Mouse (Mus musculus): Measurements from ENCODE around the gene Pafah1b3. TPM values are rescaled to one million over a fixed set of nuclear protein-coding genes. Genes with fewer than 3 reads are reported as not detected.

The Pafah1b3 gene
- total RNA-seq, 4 experiments from 2014 or later, result 29.5 to 38.7 (median 32.2) TPM

- no peak for DNase-seq (ENCODE audit: low spot score in 2 of 2)
Measured at GRCm38 (mm10) chr7:25305956-25306613, 8.3 kb upstream of the Pafah1b3 start, which contains the start of gene Tmem145. Tmem145 (plus strand) TSS chr7:25306106.

GRCm38 (mm10) chr7:25305481-25305880 is 7.7 kb upstream of the Pafah1b3 start:
- DNase-seq (ENCODE audit: low spot score in 2 of 2), result no peak

GRCm38 (mm10) chr7:25303685-25304006 is 5.9 kb upstream of the Pafah1b3 start:
- no peak for DNase-seq (ENCODE audit: low spot score in 2 of 2)

- DNase-seq (ENCODE audit: low spot score in 2 of 2), result no peak
Measured at GRCm38 (mm10) chr7:25303003-25303684, 5.4 kb upstream of the Pafah1b3 start.

GRCm38 (mm10) chr7:25301063-25301462 is 3.3 kb upstream of the Pafah1b3 start, which contains the start of gene Prr19:
Prr19 (plus strand) TSS chr7:25301411.
- DNase-seq (ENCODE audit: low spot score in 2 of 2), result no peak

GRCm38 (mm10) chr7:25296945-25297453 is 787 bp downstream of the Pafah1b3 start:
- DNase-seq (ENCODE audit: low spot score in 2 of 2), result peak in 1 of 2 experiments; percentile 8

GRCm38 (mm10) chr7:25294960-25295722 is 2.6 kb downstream of the Pafah1b3 start:
- DNase-seq (ENCODE audit: low spot score in 2 of 2), result no peak

- no peak for DNase-seq (ENCODE audit: low spot score in 2 of 2)
Measured at GRCm38 (mm10) chr7:25294495-25294894, 3.3 kb downstream of the Pafah1b3 start.

GRCm38 (mm10) chr7:25293191-25293739 is 4.5 kb downstream of the Pafah1b3 start:
- no peak for DNase-seq (ENCODE audit: low spot score in 2 of 2)

- no peak for DNase-seq (ENCODE audit: low spot score in 2 of 2)
Measured at GRCm38 (mm10) chr7:25292107-25292506, 5.7 kb downstream of the Pafah1b3 start.

GRCm38 (mm10) chr7:25290911-25291310 is 6.9 kb downstream of the Pafah1b3 start:
- DNase-seq (ENCODE audit: low spot score in 2 of 2), result no peak

GRCm38 (mm10) chr7:25290463-25290862 is 7.3 kb downstream of the Pafah1b3 start:
- no peak for DNase-seq (ENCODE audit: low spot score in 2 of 2)

- DNase-seq (ENCODE audit: low spot score in 2 of 2), result no peak
Measured at GRCm38 (mm10) chr7:25289925-25290324, 7.9 kb downstream of the Pafah1b3 start.

- no peak for DNase-seq (ENCODE audit: low spot score in 2 of 2)
Measured at GRCm38 (mm10) chr7:25288721-25289120, 9.1 kb downstream of the Pafah1b3 start.

- DNase-seq (ENCODE audit: low spot score in 2 of 2), result no peak
Measured at GRCm38 (mm10) chr7:25288011-25288410, 9.8 kb downstream of the Pafah1b3 start.

GRCm38 (mm10) chr7:25286989-25287388 is 10.8 kb downstream of the Pafah1b3 start:
- no peak for DNase-seq (ENCODE audit: low spot score in 2 of 2)

- no peak for DNase-seq (ENCODE audit: low spot score in 2 of 2)
Measured at GRCm38 (mm10) chr7:25285511-25286238, 12.1 kb downstream of the Pafah1b3 start.

- DNase-seq (ENCODE audit: low spot score in 2 of 2), result no peak
Measured at GRCm38 (mm10) chr7:25284766-25285165, 13.0 kb downstream of the Pafah1b3 start.

- no peak for DNase-seq (ENCODE audit: low spot score in 2 of 2)
Measured at GRCm38 (mm10) chr7:25284171-25284570, 13.6 kb downstream of the Pafah1b3 start.

- DNase-seq (ENCODE audit: low spot score in 2 of 2), result no peak
Measured at GRCm38 (mm10) chr7:25283637-25284036, 14.1 kb downstream of the Pafah1b3 start.

- DNase-seq (ENCODE audit: low spot score in 2 of 2), result no peak
Measured at GRCm38 (mm10) chr7:25282731-25283211, 15.0 kb downstream of the Pafah1b3 start.
